Mouse (Mus musculus) hindbrain, embryonic 15.5 days (tissue): ENCODE measurements around the gene Rnf216. TPM values are rescaled to one million over a fixed set of nuclear protein-coding genes. Genes with fewer than 3 reads are reported as not detected.

ENCODE experiments used
- ATAC-seq: fragments of 200-750 bp; cut with Nextera tagmentation; 2 replicates; pipeline ENCODE4 v1.8.0; 2017; ENCODE audit warnings: low read depth, moderate number of reproducible peaks, moderate TSS enrichment; ENCODE audit not compliant: low FRiP score
- H3K27ac ChIP-seq: fragments of 300-500 bp; sonication (generic); replicated peaks from 2 replicates; pipeline ENCODE4 v1.5.1; 2015; ENCODE audit warnings: mild to moderate bottlenecking, inconsistent platforms
- H3K27me3 ChIP-seq: fragments of 300-500 bp; sonication (generic); 2 replicates; pipeline ENCODE4 v1.6.1; 2015; ENCODE audit warnings: control low read depth, inconsistent platforms
- H3K36me3 ChIP-seq: fragments of 300-500 bp; sonication (generic); 2 replicates; pipeline ENCODE4 v1.6.1; 2015; ENCODE audit warnings: control low read depth, inconsistent platforms
- H3K4me1 ChIP-seq: fragments of 300-500 bp; sonication (generic); replicated peaks from 2 replicates; pipeline ENCODE4 v1.6.1; 2015; ENCODE audit warnings: control low read depth, inconsistent platforms
- H3K4me2 ChIP-seq: fragments of 300-500 bp; sonication (generic); 2 replicates; pipeline ENCODE4 v1.6.1; 2015; ENCODE audit warnings: moderate library complexity, mild to moderate bottlenecking, inconsistent platforms
- H3K4me3 ChIP-seq: fragments of 300-500 bp; sonication (generic); 2 replicates; pipeline ENCODE4 v1.5.1; 2015; ENCODE audit warnings: mild to moderate bottlenecking, inconsistent platforms
- H3K9ac ChIP-seq: fragments of 300-500 bp; sonication (generic); 2 replicates; pipeline ENCODE4 v1.6.1; 2015; ENCODE audit warnings: inconsistent platforms
- H3K9me3 ChIP-seq: fragments of 300-500 bp; sonication (generic); 2 replicates; pipeline ENCODE4 v1.6.1; 2016; ENCODE audit warnings: control low read depth, inconsistent platforms
- WGBS: fragments of 180-500 bp; shearing (Covaris S2); methylation state at CpG from one replicate; pipeline ENCODE4 v1.1.7; 2015; 5-methylcytosine and 5-hydroxymethylcytosine counted together
- polyA plus RNA-seq: library from polyadenylated mRNA; unstranded; fragments of >200 nt; fragmentation: Nextera tagmentation; extraction: Ambion mirVana; gene quantifications from 2 replicates; pipeline ENCODE4 v1.2.1, GENCODE M21; 2015

The Rnf216 gene
- polyA plus RNA-seq, 1 experiment from 2014 or later = 30.4 TPM

GRCm38 (mm10) chr5:143130342-143130741 lies 17.5 kb upstream of the Rnf216 start:
- H3K36me3 ChIP-seq = no peaks in the 10 kb centered on the region
- WGBS = 90% methylated on average over 7 of the region's 7 CpGs

GRCm38 (mm10) chr5:143129101-143129500 lies 16.3 kb upstream of the Rnf216 start:
- Histone ChIP-seq H3K4me2 (no peak overlapping the region), H3K27ac (no peak overlapping the region), H3K36me3 (no peaks in the 10 kb centered on the region), H3K4me3 (no peak overlapping the region), H3K27me3 (no peaks in the 10 kb centered on the region), H3K4me1 (peaks cover 10% of the 10 kb centered on the region), H3K9me3 (no peaks in the 10 kb centered on the region; the same call in 1 of the 2 replicates), H3K9ac (no peak overlapping the region)
- ATAC-seq = no peak
- WGBS = 85% methylated on average over 16 of the region's 16 CpGs

More at GRCm38 (mm10) chr5:143130342-143130741, 17.5 kb upstream of the Rnf216 start:
- Histone ChIP-seq H3K27ac (no peak overlapping the region), H3K4me1 (peaks cover 7% of the 10 kb centered on the region), H3K9ac (no peak overlapping the region), H3K4me2 (no peak overlapping the region), H3K4me3 (no peak overlapping the region), H3K27me3 (no peaks in the 10 kb centered on the region), H3K9me3 (no peaks in the 10 kb centered on the region; the same call in 1 of the 2 replicates)
- no peak for ATAC-seq

GRCm38 (mm10) chr5:143127837-143128236 lies 15.0 kb upstream of the Rnf216 start:
- 78% methylated on average over 8 of the region's 8 CpGs for WGBS
- Histone ChIP-seq H3K4me3 (no peak overlapping the region), H3K9ac (no peak overlapping the region), H3K36me3 (no peaks in the 10 kb centered on the region), H3K27ac (no peak overlapping the region), H3K4me2 (no peak overlapping the region), H3K9me3 (no peaks in the 10 kb centered on the region; the same call in 1 of the 2 replicates), H3K27me3 (no peaks in the 10 kb centered on the region), H3K4me1 (peaks cover 10% of the 10 kb centered on the region)
- ATAC-seq = no peak

- no peak overlapping the region for H3K9ac ChIP-seq
- no peak overlapping the region for H3K4me3 ChIP-seq
- H3K9me3 ChIP-seq = no peaks in the 10 kb centered on the region; the same call in 1 of the 2 replicates
- ATAC-seq = no peak
- H3K27me3 ChIP-seq = no peaks in the 10 kb centered on the region
- no peak overlapping the region for H3K27ac ChIP-seq
- 70% methylated on average over 4 of the region's 4 CpGs for WGBS
- peaks cover 10% of the 10 kb centered on the region for H3K4me1 ChIP-seq
- no peak overlapping the region for H3K4me2 ChIP-seq
- no peaks in the 10 kb centered on the region for H3K36me3 ChIP-seq
Measured at GRCm38 (mm10) chr5:143126908-143127307, 14.1 kb upstream of the Rnf216 start.

- no peaks in the 10 kb centered on the region for H3K27me3 ChIP-seq
- H3K36me3 ChIP-seq = no peaks in the 10 kb centered on the region
- H3K9ac ChIP-seq = no peak overlapping the region
- H3K4me1 ChIP-seq = peaks cover 10% of the 10 kb centered on the region
- no peak for ATAC-seq
- peak overlapping the region; percentile 77 for H3K27ac ChIP-seq
- 87% methylated on average over 8 of the region's 9 CpGs for WGBS
- no peak overlapping the region for H3K4me3 ChIP-seq
- H3K4me2 ChIP-seq = 0 out of 2 replicates have a peak overlapping the region, but pooled peaks have one; percentile 8
- no peaks in the 10 kb centered on the region; the same call in 1 of the 2 replicates for H3K9me3 ChIP-seq
Measured at GRCm38 (mm10) chr5:143126089-143126488, 13.3 kb upstream of the Rnf216 start.

GRCm38 (mm10) chr5:143125601-143126000 lies 12.8 kb upstream of the Rnf216 start:
- 22% methylated on average over 7 of the region's 7 CpGs for WGBS
- peaks cover 10% of the 10 kb centered on the region for H3K4me1 ChIP-seq
- 0 out of 2 replicates have a peak overlapping the region, but pooled peaks have one; percentile 8 for H3K4me2 ChIP-seq
- peak overlapping the region; percentile 77 for H3K27ac ChIP-seq
- no peak overlapping the region for H3K9ac ChIP-seq
- no peak overlapping the region for H3K4me3 ChIP-seq
- ATAC-seq = peak; percentile 78
- no peaks in the 10 kb centered on the region for H3K36me3 ChIP-seq
- no peaks in the 10 kb centered on the region; the same call in 1 of the 2 replicates for H3K9me3 ChIP-seq
- no peaks in the 10 kb centered on the region for H3K27me3 ChIP-seq

- Histone ChIP-seq H3K27ac (peak overlapping the region; percentile 77), H3K36me3 (no peaks in the 10 kb centered on the region), H3K9me3 (no peaks in the 10 kb centered on the region; the same call in 1 of the 2 replicates), H3K27me3 (no peaks in the 10 kb centered on the region), H3K4me2 (no peak overlapping the region), H3K4me1 (peaks cover 10% of the 10 kb centered on the region), H3K4me3 (no peak overlapping the region), H3K9ac (no peak overlapping the region)
- 74% methylated on average over 4 of the region's 4 CpGs for WGBS
- no peak for ATAC-seq
Measured at GRCm38 (mm10) chr5:143124805-143125378, 12.1 kb upstream of the Rnf216 start.

GRCm38 (mm10) chr5:143122673-143123072 lies 9.9 kb upstream of the Rnf216 start:
- Histone ChIP-seq H3K4me1 (peaks cover 10% of the 10 kb centered on the region), H3K9ac (no peak overlapping the region), H3K27me3 (no peaks in the 10 kb centered on the region), H3K36me3 (no peaks in the 10 kb centered on the region), H3K27ac (no peak overlapping the region), H3K4me3 (no peak overlapping the region), H3K9me3 (no peaks in the 10 kb centered on the region), H3K4me2 (no peak overlapping the region)
- WGBS = 35% methylated on average over 1 of the region's 1 CpGs
- no peak for ATAC-seq

- Histone ChIP-seq H3K4me2 (no peak overlapping the region), H3K9me3 (no peaks in the 10 kb centered on the region), H3K4me3 (no peak overlapping the region), H3K9ac (no peak overlapping the region), H3K4me1 (peaks cover 10% of the 10 kb centered on the region), H3K36me3 (no peaks in the 10 kb centered on the region), H3K27me3 (no peaks in the 10 kb centered on the region), H3K27ac (no peak overlapping the region)
- WGBS = 79% methylated on average over 8 of the region's 8 CpGs
- ATAC-seq = no peak
Measured at GRCm38 (mm10) chr5:143122125-143122524, 9.3 kb upstream of the Rnf216 start.

- Histone ChIP-seq H3K9me3 (no peaks in the 10 kb centered on the region), H3K27ac (no peak overlapping the region), H3K36me3 (no peaks in the 10 kb centered on the region), H3K4me3 (no peak overlapping the region), H3K9ac (no peak overlapping the region), H3K4me1 (peaks cover 10% of the 10 kb centered on the region), H3K4me2 (no peak overlapping the region), H3K27me3 (no peaks in the 10 kb centered on the region)
- ATAC-seq = no peak
- WGBS = 93% methylated on average over 3 of the region's 3 CpGs
Measured at GRCm38 (mm10) chr5:143106842-143107241, 6.0 kb downstream of the Rnf216 start.

- H3K27me3 ChIP-seq = no peaks in the 10 kb centered on the region
- no peak overlapping the region for H3K4me2 ChIP-seq
- H3K9me3 ChIP-seq = no peaks in the 10 kb centered on the region
- 0 out of 2 replicates have a peak, but pooled peaks cover 5% of the 10 kb centered on the region for H3K4me1 ChIP-seq
- H3K4me3 ChIP-seq = no peak overlapping the region
- no peak overlapping the region for H3K27ac ChIP-seq
- H3K36me3 ChIP-seq = no peaks in the 10 kb centered on the region
- 98% methylated on average over 2 of the region's 2 CpGs for WGBS
- H3K9ac ChIP-seq = no peak overlapping the region
- no peak for ATAC-seq
Measured at GRCm38 (mm10) chr5:143103231-143103630, 9.6 kb downstream of the Rnf216 start.

GRCm38 (mm10) chr5:143101626-143102025 lies 11.2 kb downstream of the Rnf216 start:
- Histone ChIP-seq H3K9me3 (no peaks in the 10 kb centered on the region), H3K27ac (no peak overlapping the region), H3K9ac (no peak overlapping the region), H3K27me3 (no peaks in the 10 kb centered on the region), H3K4me2 (no peak overlapping the region), H3K36me3 (no peaks in the 10 kb centered on the region), H3K4me1 (0 out of 2 replicates have a peak, but pooled peaks cover 5% of the 10 kb centered on the region), H3K4me3 (no peak overlapping the region)
- 79% methylated on average over 1 of the region's 1 CpGs for WGBS
- ATAC-seq = no peak
